Comparison of ENCODE assay signal across 28 mouse cellular contexts in the genomic region with DNA sequence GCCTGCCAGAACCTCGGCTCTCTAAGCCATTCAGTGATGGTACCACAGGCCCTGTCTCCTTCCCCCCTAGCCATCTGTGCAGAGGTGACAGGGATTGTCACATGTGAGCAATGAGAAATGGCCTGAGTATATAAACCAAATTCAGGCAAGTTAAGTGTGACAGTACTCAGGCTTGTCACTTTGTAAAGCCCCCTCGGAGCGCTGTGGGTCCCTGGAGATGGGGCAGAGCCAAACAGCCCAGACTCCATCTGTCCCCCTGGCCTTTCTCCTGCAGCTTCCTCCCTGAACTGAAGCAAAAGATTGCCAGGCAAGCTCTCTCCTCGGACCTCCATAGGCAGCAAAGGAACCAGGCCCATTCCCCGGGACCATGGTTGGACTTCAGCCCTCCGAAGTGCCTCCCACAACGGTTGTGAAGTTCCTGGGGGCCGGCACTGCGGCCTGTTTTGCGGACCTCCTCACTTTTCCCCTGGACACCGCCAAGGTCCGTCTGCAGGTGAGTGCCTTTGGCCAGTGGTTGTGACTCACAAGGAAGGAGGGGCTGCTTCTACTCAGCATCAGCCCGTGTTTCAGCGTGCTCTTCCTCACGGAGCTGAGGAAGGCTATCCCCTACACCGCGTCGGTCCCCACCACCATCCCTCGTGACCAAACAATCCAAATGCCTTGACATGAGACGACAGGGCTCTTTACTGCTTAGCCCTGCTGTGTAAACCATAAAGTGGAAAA. TPM values are rescaled to one million over a fixed set of nuclear protein-coding genes. Genes with fewer than 3 reads are reported as not detected.
DNase-seq lines count a peak whose midpoint lies in the region; ATAC-seq and TF ChIP-seq lines count a peak whose summit lies in the region.
"Had no signal": no experiment of that assay in that cellular context is flagged by ENCODE, and none has a peak within 500 bp of the region (broad histone marks: within the 10 kb centered on the region; RNA-seq: fewer than 3 reads in every experiment).

No protein-coding gene starts in this region.

- no peak for ATAC-seq in hindbrain, embryonic 14.5 days (ENCODE audit: low FRiP score)
- peak; percentile 57 for ATAC-seq in kidney, postnatal 0 days (replicated peaks; ENCODE audit: low FRiP score, low read depth)
- ATAC-seq in stomach, embryonic 16.5 days (ENCODE audit: insufficient read depth, low FRiP score), result no peak; the same call in 1 of the 2 replicates
- no peak for ATAC-seq in megakaryocyte, adult 5-6 weeks (ENCODE audit: poor library complexity, severe bottlenecking)
- ATAC-seq: forebrain, embryonic 14.5 days; intestine, postnatal 0 days; midbrain, embryonic 13.5 days had no signal

- no peak overlapping the region for H3K4me3 ChIP-seq in hindbrain, embryonic 10.5 days
- no peak overlapping the region for H3K4me3 ChIP-seq in hindbrain, embryonic 14.5 days (replicated peaks; ENCODE audit: low read length)
- no peak overlapping the region for H3K4me3 ChIP-seq in kidney, postnatal 0 days (replicated peaks; ENCODE audit: low read depth, low read length)
- no peak overlapping the region for H3K4me3 ChIP-seq in stomach, embryonic 16.5 days (replicated peaks; ENCODE audit: low read length)
- H3K4me3 ChIP-seq: embryonic facial prominence, embryonic 13.5 days; erythroblast, embryonic 14.5 days; heart, embryonic 13.5 days; limb, embryonic 15.5 days; megakaryocyte, embryonic 14.5 days; midbrain, embryonic 13.5 days; neural tube, embryonic 12.5 days had no signal

- H3K27ac ChIP-seq in hindbrain, embryonic 10.5 days, result peak overlapping the region; percentile 3; the same call in 1 of the 2 replicates
- H3K27ac ChIP-seq in hindbrain, embryonic 14.5 days, result no peak overlapping the region
- H3K27ac ChIP-seq in kidney, postnatal 0 days, result 0 out of 2 replicates have a peak overlapping the region, but pooled peaks have one; percentile 8
- 0 out of 2 replicates have a peak overlapping the region, but pooled peaks have one; percentile 4 for H3K27ac ChIP-seq in stomach, embryonic 16.5 days (ENCODE audit: low read length)
- H3K27ac ChIP-seq: embryonic facial prominence, embryonic 13.5 days; heart, embryonic 13.5 days; limb, embryonic 15.5 days; liver, embryonic 14.5 days; midbrain, embryonic 13.5 days; neural tube, embryonic 12.5 days had no signal

- no peak overlapping the region for H3K4me2 ChIP-seq in hindbrain, embryonic 14.5 days (replicated peaks)
- H3K4me2 ChIP-seq in kidney, postnatal 0 days (ENCODE audit: low read length), result no peak overlapping the region; the same call in 1 of the 2 replicates
- H3K4me2 ChIP-seq in stomach, embryonic 16.5 days (ENCODE audit: low read depth, low read length), result no peak overlapping the region
- H3K4me2 ChIP-seq: embryonic facial prominence, embryonic 13.5 days; heart, embryonic 13.5 days; limb, embryonic 15.5 days; lung, embryonic 14.5 days; midbrain, embryonic 13.5 days; neural tube, embryonic 12.5 days had no signal

- H3K9ac ChIP-seq in hindbrain, embryonic 14.5 days, result no peak overlapping the region
- 0 out of 2 replicates have a peak overlapping the region, but pooled peaks have one; percentile 13 for H3K9ac ChIP-seq in kidney, postnatal 0 days (ENCODE audit: low read depth, low read length)
- no peak overlapping the region for H3K9ac ChIP-seq in stomach, embryonic 16.5 days (ENCODE audit: low read length)
- H3K9ac ChIP-seq: embryonic facial prominence, embryonic 13.5 days; heart, embryonic 13.5 days; limb, embryonic 15.5 days; liver, embryonic 14.5 days; lung, embryonic 14.5 days; midbrain, embryonic 13.5 days; neural tube, embryonic 12.5 days had no signal

- DNase-seq in cerebellum, postnatal 10 days, result peak; percentile 72 to 83
- DNase-seq in cerebellum, adult 9-11 months, result no peak
- DNase-seq in hindbrain, embryonic 10.5 days (ENCODE audit: low spot score), result no peak
- DNase-seq in hindbrain, embryonic 14.5 days (ENCODE audit: low spot score), result no peak
- DNase-seq in kidney, postnatal 0 days (ENCODE audit: low spot score), result no peak
- DNase-seq in kidney, adult 11 months, result no peak
- DNase-seq: adrenal gland, postnatal 25 days; cerebellum, adult 8-10 months; gastrocnemius, postnatal 10 days; heart, adult 18-20 months; heart, postnatal 14 days; lung, embryonic 14.5 days; right cerebral cortex, postnatal 14 days; spleen, adult 18-20 months; thymus, adult 2 months had no signal

- no peaks in the 10 kb centered on the region for H3K9me3 ChIP-seq in hindbrain, embryonic 10.5 days
- H3K9me3 ChIP-seq in hindbrain, embryonic 14.5 days (ENCODE audit: control insufficient read depth, low read length), result no peaks in the 10 kb centered on the region
- no peaks in the 10 kb centered on the region for H3K9me3 ChIP-seq in kidney, postnatal 0 days (replicated peaks; ENCODE audit: low read length)
- no peaks in the 10 kb centered on the region for H3K9me3 ChIP-seq in stomach, embryonic 16.5 days (replicated peaks; ENCODE audit: control insufficient read depth, low read length)
- H3K9me3 ChIP-seq: embryonic facial prominence, embryonic 13.5 days; heart, embryonic 13.5 days; limb, embryonic 15.5 days; megakaryocyte, embryonic 14.5 days; midbrain, embryonic 13.5 days; neural tube, embryonic 12.5 days had no signal

- WGBS in hindbrain, embryonic 10.5 days, result 86% methylated on average over 20 of the region's 20 CpGs
- WGBS in hindbrain, embryonic 14.5 days, result 79% methylated on average over 20 of the region's 20 CpGs
- 74% methylated on average over 20 of the region's 20 CpGs for WGBS in kidney, postnatal 0 days
- WGBS in stomach, embryonic 16.5 days, result 73% methylated on average over 20 of the region's 20 CpGs

- peaks cover 8% of the 10 kb centered on the region; the same call in 1 of the 2 replicates for H3K4me1 ChIP-seq in hindbrain, embryonic 10.5 days (replicated peaks)
- no peaks in the 10 kb centered on the region for H3K4me1 ChIP-seq in hindbrain, embryonic 14.5 days (replicated peaks; ENCODE audit: control insufficient read depth, insufficient read depth, low read length)
- no peaks in the 10 kb centered on the region for H3K4me1 ChIP-seq in kidney, postnatal 0 days (replicated peaks; ENCODE audit: insufficient read depth, low read length)
- peaks cover 9% of the 10 kb centered on the region for H3K4me1 ChIP-seq in stomach, embryonic 16.5 days (ENCODE audit: control insufficient read depth, insufficient read depth, low read length)
- H3K4me1 ChIP-seq: midbrain, embryonic 13.5 days; neural tube, embryonic 12.5 days had no signal

- no peaks in the 10 kb centered on the region for H3K36me3 ChIP-seq in hindbrain, embryonic 10.5 days
- no peaks in the 10 kb centered on the region for H3K36me3 ChIP-seq in hindbrain, embryonic 14.5 days (replicated peaks; ENCODE audit: control insufficient read depth, insufficient read depth)
- no peaks in the 10 kb centered on the region for H3K36me3 ChIP-seq in kidney, postnatal 0 days (ENCODE audit: insufficient read depth, low read length)
- no peaks in the 10 kb centered on the region for H3K36me3 ChIP-seq in stomach, embryonic 16.5 days (ENCODE audit: control insufficient read depth, insufficient read depth, low read length)
- H3K36me3 ChIP-seq: embryonic facial prominence, embryonic 13.5 days; heart, embryonic 13.5 days; limb, embryonic 15.5 days; midbrain, embryonic 13.5 days; neural tube, embryonic 12.5 days had no signal

- no peaks in the 10 kb centered on the region for H3K27me3 ChIP-seq in hindbrain, embryonic 10.5 days (ENCODE audit: insufficient read depth, poor library complexity, severe bottlenecking)
- no peaks in the 10 kb centered on the region for H3K27me3 ChIP-seq in hindbrain, embryonic 14.5 days (ENCODE audit: control insufficient read depth, insufficient read depth, low read length)
- no peaks in the 10 kb centered on the region for H3K27me3 ChIP-seq in kidney, postnatal 0 days (ENCODE audit: insufficient read depth, low read length)
- H3K27me3 ChIP-seq in stomach, embryonic 16.5 days (ENCODE audit: control insufficient read depth, insufficient read depth, low read length), result no peaks in the 10 kb centered on the region
- H3K27me3 ChIP-seq: embryonic facial prominence, embryonic 13.5 days; limb, embryonic 15.5 days; midbrain, embryonic 13.5 days; neural tube, embryonic 12.5 days had no signal

- TF ChIP-seq CTCF in kidney, postnatal 0 days (IDR thresholded peaks at IDR 0.05; ENCODE audit: low read depth), result no peak

RNA-seq across cellular contexts. Expression of gene Ucp3, which starts 6.5 kb away (rescaled TPM):
- 0.09 TPM in 1 of 2 replicates, not detected in the other for polyA plus RNA-seq in hindbrain, embryonic 10.5 days (2016; fragmentation: Nextera tagmentation; extraction: Ambion mirVana)
- not detected in 2 replicates for polyA plus RNA-seq in hindbrain, embryonic 14.5 days (2014; fragmentation: Nextera tagmentation; extraction: Ambion mirVana)
- polyA plus RNA-seq in kidney, postnatal 0 days (2015; fragmentation: Nextera tagmentation; extraction: Ambion mirVana), result 0.05 and 0.13 TPM in 2 replicates
- 0.10 and 0.11 TPM in 2 replicates for polyA plus RNA-seq in stomach, embryonic 16.5 days (2015; fragmentation: Nextera tagmentation; extraction: Ambion mirVana)
- 0.07 TPM in 2 replicates for total RNA-seq in megakaryocyte, adult 5-6 weeks (2015)
- total RNA-seq in megakaryocyte, adult 5-6 weeks (2017), result 0.45 TPM in 1 of 2 replicates, not detected in the other
- polyA plus RNA-seq: brain, embryonic 14.5 days; embryonic facial prominence, embryonic 13.5 days; erythroblast, embryonic 14.5 days; forebrain, embryonic 14.5 days; intestine, postnatal 0 days; lung, embryonic 14.5 days; midbrain, embryonic 13.5 days; neural tube, embryonic 12.5 days had no signal

RNA-seq across cellular contexts. Expression of gene Ucp2, which starts 13.9 kb away (rescaled TPM):
- 122 and 123 TPM in 2 replicates for polyA plus RNA-seq in hindbrain, embryonic 10.5 days (2016; fragmentation: Nextera tagmentation; extraction: Ambion mirVana)
- 73.5 and 77.2 TPM in 2 replicates for polyA plus RNA-seq in hindbrain, embryonic 14.5 days (2014; fragmentation: Nextera tagmentation; extraction: Ambion mirVana)
- polyA plus RNA-seq in kidney, postnatal 0 days (2015; fragmentation: Nextera tagmentation; extraction: Ambion mirVana), result 274 and 319 TPM in 2 replicates
- 351 and 400 TPM in 2 replicates for polyA plus RNA-seq in stomach, embryonic 16.5 days (2015; fragmentation: Nextera tagmentation; extraction: Ambion mirVana)
- 702 and 742 TPM in 2 replicates for total RNA-seq in megakaryocyte, adult 5-6 weeks (2015)
- total RNA-seq in megakaryocyte, adult 5-6 weeks (2017), result 316 and 332 TPM in 2 replicates

RNA-seq across cellular contexts. Expression of gene Dnajb13, which starts 35.5 kb away (rescaled TPM):
- polyA plus RNA-seq in hindbrain, embryonic 10.5 days (2016; fragmentation: Nextera tagmentation; extraction: Ambion mirVana), result 1.9 and 9.2 TPM in 2 replicates
- polyA plus RNA-seq in hindbrain, embryonic 14.5 days (2014; fragmentation: Nextera tagmentation; extraction: Ambion mirVana), result 6.6 and 10.8 TPM in 2 replicates
- polyA plus RNA-seq in kidney, postnatal 0 days (2015; fragmentation: Nextera tagmentation; extraction: Ambion mirVana), result 0.15 and 0.18 TPM in 2 replicates
- 0.99 and 1.0 TPM in 2 replicates for polyA plus RNA-seq in stomach, embryonic 16.5 days (2015; fragmentation: Nextera tagmentation; extraction: Ambion mirVana)
- total RNA-seq in megakaryocyte, adult 5-6 weeks (2015), result not detected in 2 replicates
- 0.16 and 0.44 TPM in 2 replicates for total RNA-seq in megakaryocyte, adult 5-6 weeks (2017)
- total RNA-seq: adrenal gland, postnatal 25 days; gastrocnemius, postnatal 10 days; heart, postnatal 14 days had no signal
- polyA plus RNA-seq: erythroblast, embryonic 14.5 days had no signal

RNA-seq across cellular contexts. Expression of gene Coa4, which starts 57.6 kb away (rescaled TPM):
- 20.4 and 23.3 TPM in 2 replicates for polyA plus RNA-seq in hindbrain, embryonic 10.5 days (2016; fragmentation: Nextera tagmentation; extraction: Ambion mirVana)
- 14.8 and 16.9 TPM in 2 replicates for polyA plus RNA-seq in hindbrain, embryonic 14.5 days (2014; fragmentation: Nextera tagmentation; extraction: Ambion mirVana)
- polyA plus RNA-seq in kidney, postnatal 0 days (2015; fragmentation: Nextera tagmentation; extraction: Ambion mirVana), result 21.7 and 21.9 TPM in 2 replicates
- polyA plus RNA-seq in stomach, embryonic 16.5 days (2015; fragmentation: Nextera tagmentation; extraction: Ambion mirVana), result 28.6 and 34.3 TPM in 2 replicates
- total RNA-seq in megakaryocyte, adult 5-6 weeks (2015), result 24.7 and 31.5 TPM in 2 replicates
- 19.4 and 23.0 TPM in 2 replicates for total RNA-seq in megakaryocyte, adult 5-6 weeks (2017)

Comparison
In these comparisons a context has a peak if more than half of its experiments do, and no peak if none do; other contexts are left out.
1. DNase-seq: peak in cerebellum, postnatal 10 days (2 of 2); none in cerebellum, adult 9-11 months (single experiment), hindbrain, embryonic 10.5 days (single experiment), hindbrain, embryonic 14.5 days (single experiment), kidney, postnatal 0 days (single experiment) and kidney, adult 11 months (single experiment).